Mouse (Mus musculus): Measurements from ENCODE around the gene Atp8a1. TPM values are rescaled to one million over a fixed set of nuclear protein-coding genes. Genes with fewer than 3 reads are reported as not detected.

Atp8a1 gene
- polyA plus RNA-seq, 1 experiment from 2014 or later, result 26.9 TPM

- ATAC-seq (ENCODE audit: insufficient read depth, low FRiP score, low TSS enrichment) (no peak), DNase-seq (ENCODE audit: low spot score) (no peak)
- no peaks in the 10 kb centered on the region for H3K27me3 ChIP-seq (ENCODE audit: control insufficient read depth, insufficient read depth, low read length)
- H3K4me3 ChIP-seq (ENCODE audit: low read depth, low read length), result no peak overlapping the region
- H3K4me2 ChIP-seq (ENCODE audit: low read depth), result no peak overlapping the region
- no peaks in the 10 kb centered on the region for H3K4me1 ChIP-seq (ENCODE audit: control insufficient read depth, insufficient read depth, low read length)
- no peaks in the 10 kb centered on the region for H3K9me3 ChIP-seq (ENCODE audit: control insufficient read depth, low read length)
- 0 out of 2 replicates have a peak, but pooled peaks cover 2% of the 10 kb centered on the region for H3K36me3 ChIP-seq (ENCODE audit: control insufficient read depth, insufficient read depth, low read length)
- WGBS, result 76% methylated on average over 20 of the region's 20 CpGs
- H3K9ac ChIP-seq (ENCODE audit: low read length), result no peak overlapping the region
- H3K27ac ChIP-seq (ENCODE audit: low read depth, low read length), result no peak overlapping the region
These were observed 200.3 kb downstream of the Atp8a1 start for GRCm38 (mm10) chr5:67646756-67647529.

GRCm38 (mm10) chr5:67643537-67644255 lies 203.5 kb downstream of the Atp8a1 start:
- Histone ChIP-seq H3K4me1 (ENCODE audit: control insufficient read depth, insufficient read depth, low read length) (no peaks in the 10 kb centered on the region; the same call in 1 of the 2 replicates), H3K9ac (ENCODE audit: low read length) (no peak overlapping the region), H3K27me3 (ENCODE audit: control insufficient read depth, insufficient read depth, low read length) (no peaks in the 10 kb centered on the region), H3K9me3 (ENCODE audit: control insufficient read depth, low read length) (no peaks in the 10 kb centered on the region), H3K27ac (ENCODE audit: low read depth, low read length) (no peak overlapping the region), H3K36me3 (ENCODE audit: control insufficient read depth, insufficient read depth, low read length) (0 out of 2 replicates have a peak, but pooled peaks cover 2% of the 10 kb centered on the region), H3K4me2 (ENCODE audit: low read depth) (no peak overlapping the region), H3K4me3 (ENCODE audit: low read depth, low read length) (no peak overlapping the region)
- DNase-seq (ENCODE audit: low spot score), result no peak
- no peak for ATAC-seq (ENCODE audit: insufficient read depth, low FRiP score, low TSS enrichment)
- 91% methylated on average over 5 of the region's 5 CpGs for WGBS

- Histone ChIP-seq H3K36me3 (ENCODE audit: control insufficient read depth, insufficient read depth, low read length) (no peaks in the 10 kb centered on the region; the same call in 1 of the 2 replicates), H3K27ac (ENCODE audit: low read depth, low read length) (no peak overlapping the region), H3K4me3 (ENCODE audit: low read depth, low read length) (no peak overlapping the region), H3K27me3 (ENCODE audit: control insufficient read depth, insufficient read depth, low read length) (no peaks in the 10 kb centered on the region), H3K9me3 (ENCODE audit: control insufficient read depth, low read length) (no peaks in the 10 kb centered on the region), H3K9ac (ENCODE audit: low read length) (no peak overlapping the region), H3K4me1 (ENCODE audit: control insufficient read depth, insufficient read depth, low read length) (no peaks in the 10 kb centered on the region; the same call in 1 of the 2 replicates), H3K4me2 (ENCODE audit: low read depth) (no peak overlapping the region)
- no peak for DNase-seq (ENCODE audit: low spot score)
- ATAC-seq (ENCODE audit: insufficient read depth, low FRiP score, low TSS enrichment), result peak; percentile 46; the same call in 1 of the 2 replicates
- WGBS, result 29% methylated on average over 8 of the region's 8 CpGs
These were observed 205.7 kb downstream of the Atp8a1 start for GRCm38 (mm10) chr5:67641406-67642120.

- WGBS, result 50% methylated on average over 8 of the region's 8 CpGs
- no peaks in the 10 kb centered on the region; the same call in 1 of the 2 replicates for H3K36me3 ChIP-seq (ENCODE audit: control insufficient read depth, insufficient read depth, low read length)
- no peaks in the 10 kb centered on the region for H3K9me3 ChIP-seq (ENCODE audit: control insufficient read depth, low read length)
- no peaks in the 10 kb centered on the region; the same call in 1 of the 2 replicates for H3K4me1 ChIP-seq (ENCODE audit: control insufficient read depth, insufficient read depth, low read length)
- ATAC-seq (ENCODE audit: insufficient read depth, low FRiP score, low TSS enrichment) (0 out of 2 replicates have a peak, but pooled peaks have one; percentile 11), DNase-seq (ENCODE audit: low spot score) (no peak)
- no peak overlapping the region for H3K4me3 ChIP-seq (ENCODE audit: low read depth, low read length)
- H3K27ac ChIP-seq (ENCODE audit: low read depth, low read length), result no peak overlapping the region
- no peaks in the 10 kb centered on the region for H3K27me3 ChIP-seq (ENCODE audit: control insufficient read depth, insufficient read depth, low read length)
- no peak overlapping the region for H3K9ac ChIP-seq (ENCODE audit: low read length)
- H3K4me2 ChIP-seq (ENCODE audit: low read depth), result no peak overlapping the region
These were observed 206.5 kb downstream of the Atp8a1 start for GRCm38 (mm10) chr5:67640596-67641312.

GRCm38 (mm10) chr5:67634339-67634738 lies 212.9 kb downstream of the Atp8a1 start:
- no peak overlapping the region for H3K4me3 ChIP-seq (ENCODE audit: low read depth, low read length)
- H3K27ac ChIP-seq (ENCODE audit: low read depth, low read length), result peak overlapping the region; percentile 68
- 3% methylated on average over 3 of the region's 3 CpGs for WGBS
- DNase-seq (ENCODE audit: low spot score) (peak; percentile 41), ATAC-seq (ENCODE audit: insufficient read depth, low FRiP score, low TSS enrichment) (peak; percentile 58)
- H3K9me3 ChIP-seq (ENCODE audit: control insufficient read depth, low read length), result no peaks in the 10 kb centered on the region
- H3K4me2 ChIP-seq (ENCODE audit: low read depth), result no peak overlapping the region
- H3K36me3 ChIP-seq (ENCODE audit: control insufficient read depth, insufficient read depth, low read length), result no peaks in the 10 kb centered on the region; the same call in 1 of the 2 replicates
- no peak overlapping the region for H3K9ac ChIP-seq (ENCODE audit: low read length)
- H3K4me1 ChIP-seq (ENCODE audit: control insufficient read depth, insufficient read depth, low read length), result peaks cover 13% of the 10 kb centered on the region
- no peaks in the 10 kb centered on the region for H3K27me3 ChIP-seq (ENCODE audit: control insufficient read depth, insufficient read depth, low read length)

GRCm38 (mm10) chr5:67633831-67634268 lies 213.4 kb downstream of the Atp8a1 start:
- no peaks in the 10 kb centered on the region; the same call in 1 of the 2 replicates for H3K36me3 ChIP-seq (ENCODE audit: control insufficient read depth, insufficient read depth, low read length)
- ATAC-seq (ENCODE audit: insufficient read depth, low FRiP score, low TSS enrichment), result peak; percentile 75
- 8% methylated on average over 10 of the region's 10 CpGs for WGBS
- H3K27me3 ChIP-seq (ENCODE audit: control insufficient read depth, insufficient read depth, low read length), result no peaks in the 10 kb centered on the region
- peak overlapping the region; percentile 17 for H3K4me2 ChIP-seq (ENCODE audit: low read depth)
- H3K4me1 ChIP-seq (ENCODE audit: control insufficient read depth, insufficient read depth, low read length), result peaks cover 13% of the 10 kb centered on the region
- H3K4me3 ChIP-seq (ENCODE audit: low read depth, low read length), result no peak overlapping the region
- H3K9me3 ChIP-seq (ENCODE audit: control insufficient read depth, low read length), result no peaks in the 10 kb centered on the region
- peak; percentile 52 for DNase-seq (ENCODE audit: low spot score)
- peak overlapping the region; percentile 68 for H3K27ac ChIP-seq (ENCODE audit: low read depth, low read length)
- peak overlapping the region; percentile 19; the same call in 1 of the 2 replicates for H3K9ac ChIP-seq (ENCODE audit: low read length)

GRCm38 (mm10) chr5:67633138-67633782 lies 214.0 kb downstream of the Atp8a1 start:
- H3K27ac ChIP-seq (ENCODE audit: low read depth, low read length), result peak overlapping the region; percentile 68
- ATAC-seq (ENCODE audit: insufficient read depth, low FRiP score, low TSS enrichment) (peak; percentile 69), DNase-seq (ENCODE audit: low spot score) (no peak)

More at GRCm38 (mm10) chr5:67633138-67633782, 214.0 kb downstream of the Atp8a1 start:
- WGBS, result 11% methylated on average over 7 of the region's 7 CpGs
- Histone ChIP-seq H3K36me3 (ENCODE audit: control insufficient read depth, insufficient read depth, low read length) (no peaks in the 10 kb centered on the region; the same call in 1 of the 2 replicates), H3K4me1 (ENCODE audit: control insufficient read depth, insufficient read depth, low read length) (peaks cover 13% of the 10 kb centered on the region), H3K4me2 (ENCODE audit: low read depth) (peak overlapping the region; percentile 17), H3K9me3 (ENCODE audit: control insufficient read depth, low read length) (no peaks in the 10 kb centered on the region), H3K27me3 (ENCODE audit: control insufficient read depth, insufficient read depth, low read length) (no peaks in the 10 kb centered on the region), H3K9ac (ENCODE audit: low read length) (peak overlapping the region; percentile 19; the same call in 1 of the 2 replicates), H3K4me3 (ENCODE audit: low read depth, low read length) (no peak overlapping the region)

Data from neural tube, embryonic 11.5 days (tissue).